Mouse (Mus musculus): ENCODE data around the gene Rsph9. TPM values are rescaled to one million over a fixed set of nuclear protein-coding genes. Genes with fewer than 3 reads are reported as not detected.

Gene Rsph9
- total RNA-seq, 2 experiments from 2014 or later, result 0.41 to 0.60 TPM

Other genes starting within 250 kb of the Rsph9 start
- 100 to 1,000 TPM; 233 to 240 TPM for gene Vegfa, start 111.8 kb downstream of the Rsph9 start, total RNA-seq (2021)
- 100 to 1,000 TPM; 143 to 145 TPM for gene Mrps18a, start 33.2 kb downstream of the Rsph9 start, total RNA-seq (2021)
- 10 to 100 TPM; 28.0 to 30.4 TPM for gene Mad2l1bp, start 9.3 kb upstream of the Rsph9 start, total RNA-seq (2021)
- gene Gtpbp2, start 16.8 kb upstream of the Rsph9 start, total RNA-seq (2021), result 10 to 100 TPM; 49.5 to 51.2 TPM
- 1 to 10 TPM; 8.0 to 9.5 TPM for gene Polh, start 58.4 kb upstream of the Rsph9 start, total RNA-seq (2021)
- 10 to 100 TPM; 20.5 to 21.7 TPM for gene Xpo5, start 58.6 kb upstream of the Rsph9 start, total RNA-seq (2021)
- 10 to 100 TPM; 24.5 to 27.2 TPM for gene Polr1c, start 103.8 kb upstream of the Rsph9 start, total RNA-seq (2021)
- 10 to 100 TPM; 73.6 to 77.5 TPM for gene Yipf3, start 103.9 kb upstream of the Rsph9 start, total RNA-seq (2021)
- under 1 TPM; 0.18 to 0.37 TPM for gene Lrrc73, start 109.3 kb upstream of the Rsph9 start, total RNA-seq (2021)
- gene Tjap1, start 138.8 kb upstream of the Rsph9 start, total RNA-seq (2021), result 10 to 100 TPM; 29.7 to 29.9 TPM
- under 1 TPM; 0.20 to 0.21 TPM for gene Dlk2, start 153.2 kb upstream of the Rsph9 start, total RNA-seq (2021)
- 1 to 10 TPM; 3.6 to 4.2 TPM for gene Abcc10, start 184.1 kb upstream of the Rsph9 start, total RNA-seq (2021)
- gene Zfp318, start 239.5 kb upstream of the Rsph9 start, total RNA-seq (2021), result 10 to 100 TPM; 17.1 to 21.7 TPM

All from heart, adult 18-20 months (tissue).